Mouse (Mus musculus): ENCODE results near the gene Wwox. TPM values are rescaled to one million over a fixed set of nuclear protein-coding genes. Genes with fewer than 3 reads are reported as not detected.
"Not testable (repeated sequence)": the region's sequence is repeated elsewhere in the genome, so short reads cannot be mapped to it uniquely, and the experiment has no call there.

Gene Wwox
- total RNA-seq, 2 experiments from 2014 or later = 7.4 to 8.1 TPM

DNA sequence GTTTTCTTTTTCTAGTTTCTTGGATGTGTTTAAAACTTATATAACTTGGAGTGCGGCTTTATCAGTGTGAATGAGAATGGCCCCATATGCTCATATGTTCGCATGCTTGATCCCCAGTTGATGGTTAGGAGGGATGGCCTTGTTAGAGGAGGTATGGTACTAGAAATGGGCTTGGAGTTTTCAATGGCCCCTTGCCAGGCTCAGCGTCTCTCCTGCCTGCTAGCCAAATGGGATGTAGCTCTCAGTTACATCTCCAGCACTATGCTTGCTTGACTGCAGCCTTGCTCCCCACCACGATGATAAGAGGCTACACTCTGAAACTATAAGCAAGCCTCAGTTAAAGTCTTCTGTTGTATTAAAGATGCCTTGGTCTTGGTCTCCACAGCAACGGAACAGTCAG, 387.5 kb downstream of the Wwox start:
- DNase-seq = no peak
- intact Hi-C loops (cut with DNase I) = no loop called here

DNA sequence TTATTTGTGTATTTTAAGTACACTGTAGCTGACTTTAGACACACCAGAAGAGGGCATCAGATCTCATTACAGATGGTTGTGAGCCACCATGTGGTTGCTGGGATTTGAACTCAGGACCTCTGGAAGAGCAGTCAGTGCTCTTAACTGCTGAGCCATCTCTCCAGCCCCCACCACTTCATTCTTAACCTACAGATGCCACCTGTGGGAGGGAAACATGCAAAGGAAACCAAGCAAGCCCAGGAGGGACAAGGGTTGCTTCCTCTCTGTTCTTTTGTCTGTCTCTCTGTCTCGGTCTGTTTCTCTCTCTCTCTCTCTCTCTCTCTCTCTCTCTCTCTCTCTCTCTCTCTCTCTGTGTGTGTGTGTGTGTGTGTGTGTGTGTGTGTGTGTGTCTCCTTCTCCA, 388.4 kb downstream of the Wwox start:
- DNase-seq; intact Hi-C loops (cut with DNase I): not testable (repeated sequence)

DNA sequence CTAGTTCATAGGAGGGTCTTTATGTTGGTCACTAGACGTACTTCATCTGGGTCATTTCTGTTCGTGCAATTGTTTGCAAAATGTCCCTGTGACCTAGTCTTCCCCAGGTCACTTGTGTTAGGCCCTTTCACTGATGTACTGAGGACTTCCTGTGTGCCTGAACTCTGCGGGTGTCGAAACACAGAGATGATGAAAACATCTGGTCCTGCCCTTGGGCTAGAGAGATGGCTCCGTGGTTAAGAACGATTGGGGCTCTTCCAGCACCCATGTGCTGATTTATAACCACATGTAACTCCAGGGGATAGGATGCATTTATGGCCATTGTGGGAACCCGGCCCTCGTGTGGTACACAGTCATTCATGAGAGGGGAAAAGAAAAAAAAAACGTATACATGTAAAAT, 392.1 kb downstream of the Wwox start:
- DNase-seq = no peak
- intact Hi-C loops (cut with DNase I) = no loop called here

DNA sequence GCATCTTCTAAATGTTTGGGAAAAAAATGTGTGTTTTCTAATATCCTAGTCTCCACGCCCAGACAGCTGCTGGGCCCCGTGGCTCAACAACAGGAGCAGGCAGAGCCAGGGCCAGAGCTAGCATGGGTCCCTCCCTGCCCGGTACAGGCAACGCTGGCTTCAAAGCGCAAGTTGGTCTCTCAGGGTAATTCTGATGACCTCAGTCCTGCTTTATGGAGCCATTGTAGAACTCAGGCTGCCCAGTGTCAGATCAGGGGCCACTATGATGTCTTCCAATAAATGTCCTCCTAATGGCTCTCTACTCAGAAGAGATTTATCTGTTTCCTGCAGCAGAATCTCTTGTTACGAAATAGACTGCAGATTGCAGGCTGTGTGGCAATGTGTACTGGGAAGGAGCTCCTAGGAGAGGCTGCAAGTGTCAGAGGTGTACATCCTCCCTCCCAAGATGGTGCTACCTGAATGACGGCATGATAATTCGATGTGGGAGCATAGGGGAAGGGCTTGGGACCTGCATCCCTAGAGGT, 392.9 kb downstream of the Wwox start:
- no peak for DNase-seq
- intact Hi-C loops (cut with DNase I) = no loop called here

DNA sequence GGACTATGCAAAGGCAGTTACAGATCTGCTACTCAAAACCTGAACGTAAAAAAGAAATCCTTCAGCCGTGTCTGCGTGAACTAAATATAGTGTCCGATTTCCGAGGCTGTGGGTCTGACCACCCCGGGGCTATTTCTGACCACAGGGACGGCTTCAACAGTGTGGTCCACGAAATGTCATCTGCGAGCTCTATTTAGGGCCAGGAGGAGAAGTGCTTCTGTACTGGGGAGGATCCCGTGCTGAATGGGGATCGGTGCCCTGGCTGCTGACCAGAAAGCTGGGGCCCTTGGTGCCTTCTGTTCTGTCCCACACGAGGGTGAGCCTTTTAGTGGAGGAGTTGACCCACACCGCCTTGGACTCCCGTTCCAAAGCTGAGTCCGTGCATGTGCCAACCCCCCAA, 395.3 kb downstream of the Wwox start:
- DNase-seq = peak in 1 of 2 experiments; percentile 17
- intact Hi-C loops (cut with DNase I) = no loop called here

DNA sequence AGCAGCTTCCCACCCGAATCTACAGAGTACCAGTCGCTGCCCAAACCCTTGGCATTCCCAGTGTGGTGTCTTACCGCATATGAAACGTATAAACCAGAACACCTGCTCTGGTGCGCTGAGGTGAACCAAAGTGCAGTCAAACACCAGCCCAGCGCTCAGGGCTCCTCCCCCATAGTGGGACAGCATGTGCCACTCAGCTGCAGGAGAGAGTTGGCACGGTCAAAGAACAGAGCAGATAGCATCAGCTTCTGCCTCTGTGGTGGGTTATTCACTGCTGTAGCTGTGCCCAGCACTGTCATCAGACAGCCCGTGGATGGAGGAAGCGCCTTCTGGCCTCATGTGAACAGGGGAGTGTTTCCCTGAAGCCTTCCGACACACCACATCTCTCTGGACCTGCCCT, 400.5 kb downstream of the Wwox start:
- intact Hi-C loops (cut with DNase I) = no loop called here

DNA sequence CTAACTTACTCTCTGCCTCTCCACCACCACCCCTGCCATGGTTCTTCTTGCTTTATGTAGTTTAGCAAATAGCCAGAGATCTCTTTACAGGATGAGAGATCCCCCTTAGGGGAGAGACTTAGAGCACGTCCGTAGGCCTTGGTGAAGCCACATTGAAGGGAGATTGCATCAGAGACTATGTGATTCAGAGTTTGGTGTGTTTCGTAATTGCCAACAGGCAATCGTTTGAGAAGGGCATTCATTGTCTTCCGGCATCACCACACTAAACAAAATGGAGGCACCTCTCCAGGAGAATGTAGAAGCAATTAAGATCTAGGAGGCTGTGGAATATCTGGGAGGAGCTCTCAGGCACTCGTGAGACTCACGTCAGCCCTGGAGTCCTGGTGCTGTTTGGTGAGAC, 408.2 kb downstream of the Wwox start:
- intact Hi-C loops (cut with DNase I) = no loop called here
- no peak for DNase-seq

More for the DNA sequence above, 400.5 kb downstream of the Wwox start:
- DNase-seq = no peak

DNA sequence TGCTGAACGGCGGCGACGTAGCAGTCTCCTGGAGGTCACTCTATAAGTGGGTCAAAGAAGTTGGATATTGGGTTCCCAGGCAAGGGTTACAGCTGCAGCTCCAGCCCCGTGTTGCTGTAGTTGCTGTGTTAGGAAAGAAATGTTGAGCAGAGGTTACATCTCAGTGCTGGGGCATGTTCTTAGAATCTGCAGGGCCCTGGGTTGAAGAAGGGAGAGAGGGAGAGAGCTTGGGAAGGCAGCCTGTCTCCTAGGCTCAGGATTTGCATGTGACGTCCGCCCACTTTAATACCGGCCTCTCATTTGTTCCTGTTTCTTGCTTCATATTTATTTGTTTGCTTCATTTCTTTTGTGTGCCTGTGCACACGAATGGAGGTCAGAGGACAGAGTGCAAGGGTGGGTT, 410.0 kb downstream of the Wwox start:
- DNase-seq = no peak
- intact Hi-C loops (cut with DNase I) = no loop called here

DNA sequence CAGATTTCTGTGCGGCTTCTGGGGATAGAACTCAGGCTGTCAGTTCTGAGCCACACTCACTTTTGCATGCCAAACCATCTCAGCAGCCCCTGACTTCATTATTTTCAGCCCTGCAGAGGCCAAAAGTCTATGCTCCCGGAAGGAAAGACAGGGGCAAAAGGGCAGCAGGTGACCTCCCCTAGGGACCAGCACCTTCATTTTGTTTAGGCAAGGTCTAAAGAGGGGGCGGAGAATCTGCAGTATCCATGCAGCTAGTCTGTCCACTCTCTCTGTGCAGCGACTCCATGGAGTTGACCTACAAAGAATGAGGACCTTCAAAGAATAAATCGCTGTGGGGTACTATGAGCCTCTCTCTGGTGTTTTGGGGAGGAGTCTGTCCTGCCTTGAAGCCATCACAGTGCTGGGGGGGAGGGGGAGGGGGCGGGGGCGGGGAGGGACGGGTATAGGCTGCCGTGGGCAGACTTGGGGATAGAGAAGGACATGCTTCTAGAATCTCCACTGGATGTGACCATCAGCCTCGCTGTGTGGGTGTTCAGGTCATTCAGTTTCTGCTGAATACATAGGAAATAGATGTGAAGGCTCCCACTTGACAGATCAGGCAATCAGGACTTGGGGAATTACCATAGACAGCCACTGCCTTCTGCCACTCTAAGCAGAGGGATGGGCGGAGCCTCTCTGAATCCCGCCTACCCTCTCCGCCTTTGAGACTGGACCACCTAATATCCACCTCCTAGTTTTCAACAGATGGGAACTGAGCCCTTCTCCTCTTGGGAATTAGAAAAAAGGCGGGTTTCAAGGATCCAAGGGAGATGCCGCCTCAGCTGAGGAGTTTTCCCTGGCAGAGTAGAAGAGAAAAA, 410.8 kb downstream of the Wwox start:
- intact Hi-C loops (cut with DNase I) = no loop called here
- DNase-seq = no peak

DNA sequence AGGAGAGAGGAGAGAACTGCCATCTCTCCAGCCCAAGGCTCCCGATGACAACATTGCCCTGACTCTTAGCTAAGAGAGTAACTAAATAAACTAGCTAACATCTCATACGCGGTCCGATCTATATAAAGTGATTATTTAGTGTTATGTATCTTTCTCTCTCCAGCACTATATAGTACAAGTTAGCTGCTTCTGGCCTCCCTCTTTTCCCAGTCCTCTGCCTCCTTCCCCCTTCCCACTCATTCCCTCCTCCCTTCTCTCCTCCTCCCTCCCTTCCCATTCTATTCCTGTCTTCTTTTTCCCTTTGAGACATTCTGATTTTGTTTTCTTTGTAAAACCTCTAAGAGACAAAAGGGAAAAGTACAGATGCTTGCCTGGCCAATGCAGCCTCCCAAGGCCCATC, 414.3 kb downstream of the Wwox start:
- no peak for DNase-seq
- intact Hi-C loops (cut with DNase I) = no loop called here

DNA sequence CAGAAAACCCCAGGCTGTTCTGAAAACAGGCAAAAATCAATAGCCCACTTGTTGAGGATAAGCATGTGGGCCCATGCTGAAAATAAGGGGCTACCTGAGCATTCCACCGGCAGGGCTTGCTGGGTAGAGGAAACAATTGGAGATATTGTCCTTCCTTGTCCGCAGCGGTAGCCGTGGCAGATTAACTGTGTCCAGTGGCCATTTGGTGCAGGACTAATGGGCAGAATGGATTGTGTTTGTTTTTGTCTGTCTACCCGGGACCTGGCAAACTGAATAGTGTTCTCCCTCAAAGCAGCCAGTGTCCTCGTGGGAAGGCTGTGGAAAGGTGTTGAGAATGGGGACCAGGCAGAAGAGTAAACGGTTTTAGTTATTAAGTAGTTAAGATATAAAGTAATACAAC, 416.4 kb downstream of the Wwox start:
- intact Hi-C loops (cut with DNase I) = no loop called here
- no peak for DNase-seq

DNA sequence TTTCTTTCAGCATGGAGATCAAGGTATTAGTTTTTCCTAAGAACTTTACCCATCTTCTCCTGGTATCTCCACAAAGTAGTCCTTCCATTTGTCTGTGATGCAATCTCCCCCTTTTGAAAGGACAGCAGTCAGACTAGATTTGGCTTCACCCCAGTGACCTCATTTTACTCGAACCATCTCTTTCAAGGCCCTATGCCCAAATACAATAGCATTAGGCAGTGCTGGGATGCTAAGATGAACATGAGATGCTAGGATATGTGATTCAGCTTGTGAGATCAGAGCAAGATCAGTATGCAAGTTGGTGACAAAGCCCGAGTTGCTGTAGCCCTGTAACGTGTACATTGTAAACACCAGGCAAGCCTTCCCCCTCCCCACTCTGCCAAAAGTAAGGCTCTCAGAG, 426.5 kb downstream of the Wwox start:
- intact Hi-C loops (cut with DNase I) = no loop called here
- DNase-seq = no peak

DNA sequence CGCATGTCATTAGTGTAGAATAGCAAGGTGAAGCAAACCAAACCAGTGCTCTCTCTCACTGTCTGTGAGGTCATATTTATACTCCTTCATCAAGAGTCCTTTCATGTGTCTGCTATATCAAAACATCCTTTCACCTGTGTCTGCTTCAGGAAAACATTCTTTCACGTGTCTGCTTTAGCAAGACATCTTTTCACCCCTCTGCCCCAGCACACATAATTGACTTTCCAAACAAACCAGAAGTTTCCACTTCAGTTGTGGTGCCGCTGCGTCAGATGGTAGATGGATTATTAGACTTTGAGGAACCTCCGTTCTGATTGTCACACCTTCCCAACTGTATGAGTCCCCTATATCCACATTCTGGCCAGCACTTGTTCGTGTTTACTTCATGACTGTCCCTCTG, 429.9 kb downstream of the Wwox start:
- intact Hi-C loops (cut with DNase I) = no loop called here
- no peak for DNase-seq

DNA sequence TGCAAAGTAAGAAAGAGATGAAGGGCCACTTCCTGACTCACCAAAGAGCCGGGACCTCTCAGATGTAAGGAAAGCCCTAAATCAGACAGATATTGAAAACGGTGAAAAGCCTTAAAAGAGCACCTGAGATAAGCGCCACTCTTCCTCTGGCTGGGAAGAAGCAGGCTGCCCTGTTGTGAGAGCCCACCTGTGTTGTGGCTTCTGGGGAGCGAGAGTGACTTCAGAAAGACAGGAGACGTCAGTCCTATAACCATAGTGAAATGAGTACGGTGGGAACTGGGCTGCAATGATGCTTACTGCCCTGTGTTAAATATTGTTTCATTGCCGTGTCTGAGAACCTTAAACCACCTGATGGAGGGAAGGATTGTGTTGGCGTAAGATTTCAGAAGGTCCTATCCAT, 431.0 kb downstream of the Wwox start:
- DNase-seq = no peak
- intact Hi-C loops (cut with DNase I) = no loop called here

DNA sequence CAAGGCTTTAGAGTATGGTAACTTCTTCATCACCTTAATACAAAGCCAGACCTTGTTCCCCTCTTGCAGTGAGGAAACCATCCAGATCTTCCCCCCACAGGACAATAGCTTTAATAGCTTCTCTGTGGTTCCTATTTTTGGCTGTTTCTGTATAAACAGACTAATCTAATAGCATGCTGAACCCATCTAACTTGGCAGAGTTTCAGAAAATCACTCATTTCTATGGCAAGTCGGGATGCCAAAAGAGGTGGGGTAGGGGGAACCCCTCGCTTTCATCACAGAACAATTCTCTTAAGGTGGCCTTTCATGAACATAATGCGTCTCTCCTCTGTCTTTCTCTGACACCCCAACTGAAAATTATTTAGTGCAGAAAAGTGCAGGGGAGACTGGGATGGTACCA, 433.0 kb downstream of the Wwox start:
- DNase-seq = no peak
- intact Hi-C loops (cut with DNase I) = no loop called here

DNA sequence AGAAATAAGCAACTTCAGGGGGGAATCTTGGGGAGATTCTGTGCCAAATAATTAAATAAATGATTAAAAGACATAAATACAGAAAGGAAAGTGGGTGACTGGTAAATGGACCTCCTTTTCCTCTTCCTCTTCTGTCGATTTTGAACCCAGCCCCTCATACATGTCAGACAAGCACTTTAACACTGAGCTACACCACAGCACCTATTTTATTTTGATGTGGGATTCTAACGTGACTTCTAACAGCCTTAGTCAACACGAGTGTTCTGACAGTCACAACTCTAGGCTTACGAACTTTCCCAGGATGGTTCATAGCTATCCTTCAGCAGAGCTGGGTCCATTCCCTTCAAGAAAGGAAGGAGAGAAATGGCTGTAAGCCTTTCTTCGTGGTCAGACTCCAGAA, 435.7 kb downstream of the Wwox start:
- intact Hi-C loops (cut with DNase I) = no loop called here
- DNase-seq = no peak

DNA sequence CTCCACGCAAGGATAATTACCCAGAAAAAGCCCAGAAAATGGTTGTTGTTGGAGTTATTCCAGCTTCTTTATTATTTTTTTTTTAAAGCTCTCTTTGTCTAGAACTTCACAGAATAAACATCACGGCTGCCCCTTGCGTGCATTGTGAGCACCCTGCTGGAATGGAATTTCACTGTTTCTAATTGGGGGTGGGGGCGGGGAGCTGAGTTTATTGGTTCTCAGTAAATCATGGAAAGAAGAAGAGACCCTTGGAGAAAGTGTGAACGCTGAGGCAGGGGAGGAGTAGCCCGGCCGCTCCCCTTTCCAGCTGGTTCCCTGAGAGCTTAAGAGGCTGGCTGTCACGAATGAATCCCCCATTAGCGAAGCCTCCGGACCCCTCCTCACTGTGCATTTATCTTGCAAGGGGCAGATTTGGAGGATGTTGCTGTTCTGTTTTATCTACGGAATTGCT, 436.7 kb downstream of the Wwox start:
- intact Hi-C loops (cut with DNase I) = no loop called here
- DNase-seq = no peak

DNA sequence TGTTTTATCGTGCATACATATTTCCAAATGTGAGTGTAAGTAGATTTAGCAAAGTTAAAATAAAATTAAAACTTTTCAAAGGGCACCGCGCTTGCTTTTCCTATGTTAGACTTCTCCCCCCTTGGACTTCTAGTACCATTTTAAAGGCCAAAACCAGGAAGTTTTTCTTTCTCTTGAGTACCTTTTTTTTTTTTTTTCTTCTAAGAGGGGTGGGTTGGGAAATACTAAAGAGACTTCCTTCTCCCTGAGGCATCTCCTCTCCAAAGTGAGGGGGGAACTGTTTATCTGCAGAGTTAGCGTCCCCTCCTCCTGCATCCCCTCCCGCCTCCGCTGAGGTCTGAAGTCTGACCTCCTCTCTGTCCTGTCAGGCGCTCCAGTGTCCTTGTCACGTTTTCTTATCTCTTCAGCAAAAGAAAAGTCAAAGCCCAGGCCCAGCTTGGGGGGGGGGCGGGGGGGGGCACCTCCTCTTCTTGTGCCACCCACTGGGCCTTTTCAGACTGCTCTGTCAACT, 437.3 kb downstream of the Wwox start:
- intact Hi-C loops (cut with DNase I) = no loop called here
- DNase-seq = no peak

DNA sequence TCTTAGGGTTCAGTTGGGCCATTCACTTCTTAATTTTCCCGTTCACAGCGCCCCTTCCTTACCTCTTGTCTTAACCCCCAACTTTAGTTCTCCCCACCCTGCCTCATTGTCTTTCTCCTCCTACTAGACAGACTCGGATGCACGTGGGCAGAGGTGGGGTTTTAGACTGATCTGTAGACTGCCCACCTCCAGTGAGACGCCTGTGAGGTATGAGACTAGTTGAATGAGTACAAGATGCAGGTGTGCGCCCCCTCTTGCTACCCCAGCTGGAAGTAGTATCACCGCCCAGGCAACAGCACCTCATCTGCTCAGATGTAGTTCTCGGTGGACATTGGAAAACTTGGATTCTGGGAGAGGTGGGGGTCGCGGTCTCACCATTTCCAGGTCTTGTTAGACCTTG, 437.8 kb downstream of the Wwox start:
- no peak for DNase-seq

DNA sequence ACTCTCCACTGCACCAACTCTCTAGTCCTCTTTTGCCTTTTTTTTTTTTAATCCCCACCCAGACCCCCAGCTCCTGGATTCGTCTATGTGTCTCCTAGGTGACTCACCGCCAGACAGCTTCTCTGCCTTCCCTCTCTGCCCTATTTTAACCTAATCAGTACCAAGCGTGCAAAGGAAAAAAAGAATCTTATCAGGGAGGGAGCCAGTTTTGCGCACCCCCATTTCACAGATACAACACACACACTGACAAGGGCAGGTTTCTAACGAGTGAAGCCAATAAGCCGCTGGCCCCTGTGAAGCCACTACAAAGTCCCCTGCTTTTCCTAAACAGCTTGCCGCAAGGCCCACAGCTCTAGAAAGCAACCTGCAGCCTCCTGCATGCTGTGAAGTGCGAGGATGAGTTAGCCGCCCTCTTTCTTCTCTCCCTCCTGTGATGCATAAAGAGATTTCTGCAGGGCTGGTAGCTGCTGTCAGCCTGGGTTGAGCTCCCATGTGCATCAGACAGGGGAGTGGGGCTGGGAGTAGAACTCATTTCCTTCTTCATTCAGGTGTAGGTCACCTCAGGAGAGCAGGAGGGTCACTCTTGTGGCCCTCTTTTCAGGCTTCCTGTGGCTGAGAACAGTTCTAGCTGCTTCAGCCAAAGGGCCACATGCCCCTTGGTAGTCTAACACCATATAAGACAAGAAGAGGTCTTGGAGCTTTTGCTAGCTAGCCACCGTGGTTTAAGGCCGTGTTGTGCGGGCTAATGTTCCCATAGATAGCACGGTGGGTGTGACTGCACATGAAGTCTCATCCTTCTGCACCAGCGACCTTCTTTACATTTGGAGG, 439.2 kb downstream of the Wwox start:
- intact Hi-C loops (cut with DNase I) = no loop called here
- DNase-seq = no peak

More for the DNA sequence above, 437.8 kb downstream of the Wwox start:
- intact Hi-C loops (cut with DNase I) = no loop called here

DNA sequence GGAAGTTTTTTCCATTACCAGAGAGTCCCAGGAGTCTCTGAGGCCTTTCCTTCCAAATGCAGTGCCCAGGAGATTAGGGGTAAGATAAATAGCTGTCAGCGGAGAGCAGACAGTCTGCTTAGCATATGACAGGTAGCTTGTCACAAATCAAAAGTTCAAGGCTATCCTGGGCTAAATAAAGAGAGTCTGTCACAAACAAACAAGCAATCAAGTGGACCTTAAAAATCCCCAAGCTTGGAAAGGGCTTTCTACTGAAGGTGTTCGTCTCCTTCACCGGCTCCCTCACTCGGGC, 439.8 kb downstream of the Wwox start:
- intact Hi-C loops (cut with DNase I) = no loop called here
- DNase-seq = no peak

DNA sequence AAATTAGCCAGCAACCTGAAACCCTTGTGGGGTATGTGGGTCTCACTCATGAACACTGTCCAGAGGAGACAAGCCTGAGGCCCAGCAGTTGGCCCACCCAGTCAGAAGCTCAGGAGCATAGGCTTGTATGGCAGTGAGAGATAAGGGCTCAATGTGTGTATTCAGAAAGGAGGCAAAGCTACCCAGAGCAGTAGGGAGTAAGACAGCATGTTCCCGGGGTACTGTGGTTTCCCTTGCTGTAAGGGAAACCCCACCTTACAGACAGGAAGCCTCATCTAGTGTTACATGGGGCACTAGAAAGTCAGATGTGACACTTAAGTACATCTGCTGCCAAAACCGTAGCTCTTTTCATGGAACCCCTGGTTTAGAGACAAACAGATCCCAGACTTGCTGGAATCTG, 440.2 kb downstream of the Wwox start:
- intact Hi-C loops (cut with DNase I) = no loop called here

More for the DNA sequence above, 440.2 kb downstream of the Wwox start:
- DNase-seq = no peak

All from heart, postnatal 10 days (tissue).